Mouse (Mus musculus): ENCODE measurements around the gene Fam166b. TPM values are rescaled to one million over a fixed set of nuclear protein-coding genes. Genes with fewer than 3 reads are reported as not detected.

The Fam166b gene
- total and polyA plus RNA-seq, 3 experiments = not detected

DNA sequence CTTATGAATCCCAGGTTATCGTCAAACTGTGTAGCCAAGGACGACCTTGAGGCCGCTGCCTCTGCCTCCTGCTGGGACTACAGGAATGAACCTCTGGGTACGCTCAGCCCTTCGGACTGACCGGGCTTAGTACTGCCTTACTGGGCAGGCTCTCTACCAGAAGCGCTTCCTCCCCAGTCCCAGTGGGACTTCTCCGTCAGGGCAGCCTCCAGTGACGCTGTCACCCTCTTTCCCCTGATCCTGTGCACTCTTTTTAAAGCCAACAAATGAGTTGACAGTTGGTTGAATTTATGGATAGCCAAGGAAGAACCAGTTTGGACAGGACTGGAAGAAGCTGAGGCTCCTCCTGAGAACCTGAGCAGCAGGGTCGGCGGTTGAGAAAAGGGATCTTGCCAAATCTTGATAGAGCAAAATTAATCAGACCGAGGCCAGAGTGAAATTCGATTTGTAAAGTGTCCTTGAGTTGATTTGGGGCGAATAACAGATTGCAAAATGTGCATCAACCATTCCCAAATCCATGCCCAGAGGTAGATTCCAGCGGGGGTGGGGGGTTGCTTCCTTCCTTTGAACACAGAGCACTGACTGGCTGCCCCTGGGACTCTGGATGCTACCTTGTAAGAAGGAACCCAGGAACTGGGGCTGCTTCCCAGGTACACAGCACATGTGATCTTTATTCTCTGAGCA lies 9.8 kb downstream of the Fam166b start:
- H3K36me3 ChIP-seq (replicated peaks in 1 of 2; ENCODE audit: control insufficient read depth in 1 of 2, insufficient read depth in 1 of 2, low read length in 1 of 2) = no peaks in the 10 kb centered on the region
- dilution Hi-C loops (cut with MboI; ENCODE audit: extremely low pct_ligation_motif_present, extremely low pct_unique_long_range_greater_than_20kb, low sequenced_read_pairs) (no loop called here), in situ Hi-C loops (cut with MboI; ENCODE audit: low pct_ligation_motif_present, low pct_unique_long_range_greater_than_20kb, low sequenced_read_pairs) (loop anchor here (25.0 kb wide), 1 partner anchor 332 kb away; no protein-coding TSS in a partner anchor)
- no peak overlapping the region for H3K9ac ChIP-seq (ENCODE audit: insufficient read depth, low read depth)
- H3K4me2 ChIP-seq (ENCODE audit: insufficient read depth, low read depth, poor library complexity, severe bottlenecking) = no peak overlapping the region
- no peak overlapping the region for H3K27ac ChIP-seq (ENCODE audit: insufficient read depth, low read depth)
- DNase-seq (ENCODE audit: extremely low read depth) = no peak
- H3K27me3 ChIP-seq (replicated peaks) = peaks cover 32% of the 10 kb centered on the region
- H3K4me1 ChIP-seq (ENCODE audit: control insufficient read depth in 1 of 2, insufficient read depth in 2 of 2) = peaks cover 5 to 23% of the 10 kb centered on the region in 2 experiments
- no peaks in the 10 kb centered on the region for H3K79me2 ChIP-seq (replicated peaks; ENCODE audit: control insufficient read depth, extremely low read depth, insufficient read depth, poor library complexity, severe bottlenecking)
- TF ChIP-seq NRF1 (IDR thresholded peaks at IDR 0.05; ENCODE audit: low read depth, low read length) (no peak), GABPA (IDR thresholded peaks at IDR 0.05; ENCODE audit: insufficient replicate concordance, low read depth, low read length) (no peak), SMC3 (IDR thresholded peaks at IDR 0.05; ENCODE audit: low read depth, low read length) (no peak), JUN (IDR thresholded peaks at IDR 0.05; ENCODE audit: insufficient read depth, low read depth, low read length) (no peak), CHD1 (IDR thresholded peaks at IDR 0.05; ENCODE audit: low read depth, low read length) (no peak), ZKSCAN1 (IDR thresholded peaks at IDR 0.05; ENCODE audit: borderline replicate concordance, low read depth, low read length) (no peak), CHD2 (IDR thresholded peaks at IDR 0.05; ENCODE audit: low read length) (no peak), MAFK (IDR thresholded peaks at IDR 0.05; ENCODE audit: insufficient replicate concordance, low read length) (no peak), PAX5 (IDR thresholded peaks at IDR 0.05; ENCODE audit: low read length) (no peak), ZC3H11A (IDR thresholded peaks at IDR 0.05; ENCODE audit: low read depth, low read length) (no peak), JUND (conservative IDR thresholded peaks at IDR 0.05; ENCODE audit: low read depth, low read length) (no peak), ETS1 (conservative IDR thresholded peaks at IDR 0.05; ENCODE audit: low read depth, low read length) (no peak), MYC (IDR thresholded peaks at IDR 0.05; ENCODE audit: low read depth, low read length) (no peak), MEF2A (IDR thresholded peaks at IDR 0.05; ENCODE audit: borderline replicate concordance, low read depth, low read length) (no peak)
- H3K9me3 ChIP-seq (replicated peaks; ENCODE audit: low read length) = no peaks in the 10 kb centered on the region
- H3K4me3 ChIP-seq (replicated peaks in 1 of 3; ENCODE audit: low read depth in 2 of 3, low read length in 2 of 3, poor library complexity in 1 of 3) = no peak overlapping the region

DNA sequence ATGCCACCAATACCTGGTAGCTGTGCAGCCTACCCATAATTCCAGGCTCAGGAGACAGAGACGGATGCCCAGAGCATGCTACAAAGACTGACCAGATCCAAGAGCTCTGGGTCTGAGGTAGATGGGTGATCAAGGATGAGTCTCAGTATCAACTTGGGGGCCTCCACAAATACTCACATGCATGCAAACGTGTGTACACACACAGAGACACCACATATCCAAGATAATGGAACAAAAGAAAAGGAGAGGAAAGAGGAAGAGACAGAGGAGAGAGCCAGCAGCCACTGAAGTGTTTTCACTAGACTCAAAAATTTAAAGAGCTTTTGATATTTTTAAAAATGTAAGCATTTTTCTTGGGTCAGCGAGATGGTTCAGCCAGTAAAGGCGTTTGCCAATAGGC lies 10.5 kb downstream of the Fam166b start:
- Histone ChIP-seq H3K79me2 (replicated peaks; ENCODE audit: control insufficient read depth, extremely low read depth, insufficient read depth, poor library complexity, severe bottlenecking) (no peaks in the 10 kb centered on the region), H3K36me3 (replicated peaks in 1 of 2; ENCODE audit: control insufficient read depth in 1 of 2, insufficient read depth in 1 of 2, low read length in 1 of 2) (no peaks in the 10 kb centered on the region), H3K4me1 (ENCODE audit: control insufficient read depth in 1 of 2, insufficient read depth in 2 of 2) (peaks cover 5 to 23% of the 10 kb centered on the region in 2 experiments), H3K27me3 (replicated peaks) (peaks cover 27% of the 10 kb centered on the region), H3K9ac (ENCODE audit: insufficient read depth, low read depth) (no peak overlapping the region), H3K27ac (ENCODE audit: insufficient read depth, low read depth) (no peak overlapping the region), H3K4me2 (ENCODE audit: insufficient read depth, low read depth, poor library complexity, severe bottlenecking) (no peak overlapping the region), H3K4me3 (replicated peaks in 1 of 3; ENCODE audit: low read depth in 2 of 3, low read length in 2 of 3, poor library complexity in 1 of 3) (no peak overlapping the region), H3K9me3 (replicated peaks; ENCODE audit: low read length) (no peaks in the 10 kb centered on the region)
- no peak for TF ChIP-seq E2F4 (IDR thresholded peaks at IDR 0.05; ENCODE audit: insufficient replicate concordance, low read depth, low read length)
- no peak for TF ChIP-seq SIN3A (IDR thresholded peaks at IDR 0.05; ENCODE audit: low read length)
- no peak for TF ChIP-seq NELFE (IDR thresholded peaks at IDR 0.05; ENCODE audit: low read depth, low read length)
- TF ChIP-seq IRF4 (IDR thresholded peaks at IDR 0.05; ENCODE audit: low read depth, low read length) = no peak
- no peak for TF ChIP-seq RCOR1 (conservative IDR thresholded peaks at IDR 0.05; ENCODE audit: low read depth, low read length)
- no peak for TF ChIP-seq CHD2 (IDR thresholded peaks at IDR 0.05; ENCODE audit: low read length)
- no peak for TF ChIP-seq USF2 (conservative IDR thresholded peaks at IDR 0.05; ENCODE audit: low read depth, low read length)
- no peak for TF ChIP-seq ZC3H11A (IDR thresholded peaks at IDR 0.05; ENCODE audit: low read depth, low read length)
- no peak for TF ChIP-seq NRF1 (IDR thresholded peaks at IDR 0.05; ENCODE audit: low read depth, low read length)
- TF ChIP-seq JUN (IDR thresholded peaks at IDR 0.05; ENCODE audit: insufficient read depth, low read depth, low read length) = no peak
- no peak for TF ChIP-seq MEF2A (IDR thresholded peaks at IDR 0.05; ENCODE audit: borderline replicate concordance, low read depth, low read length)
- TF ChIP-seq MAFK (IDR thresholded peaks at IDR 0.05; ENCODE audit: insufficient replicate concordance, low read length) = no peak
- TF ChIP-seq POLR2A (IDR thresholded peaks at IDR 0.05; ENCODE audit: low read depth, low read length) = no peak
- no peak for TF ChIP-seq MAZ (IDR thresholded peaks at IDR 0.05; ENCODE audit: low read depth, low read length)
- TF ChIP-seq RAD21 (IDR thresholded peaks at IDR 0.05; ENCODE audit: low read depth, low read length) = no peak
- no peak for TF ChIP-seq TCF12 (IDR thresholded peaks at IDR 0.05; ENCODE audit: low read depth, low read length)
- no peak for TF ChIP-seq USF1 (IDR thresholded peaks at IDR 0.05; ENCODE audit: low read depth, low read length)
- no peak for TF ChIP-seq CTCF (conservative IDR thresholded peaks at IDR 0.05 in 1 of 2, IDR thresholded peaks at IDR 0.05 in 1 of 2; ENCODE audit: low read depth in 2 of 2, low read length in 2 of 2)
- no peak for TF ChIP-seq UBTF (IDR thresholded peaks at IDR 0.05; ENCODE audit: low read depth, low read length)
- in situ Hi-C loops (cut with MboI; ENCODE audit: low pct_ligation_motif_present, low pct_unique_long_range_greater_than_20kb, low sequenced_read_pairs) = loop anchor here (25.0 kb wide), 1 partner anchor 331 kb away; no protein-coding TSS in a partner anchor
- no peak for DNase-seq (ENCODE audit: extremely low read depth)
- dilution Hi-C loops (cut with MboI; ENCODE audit: extremely low pct_ligation_motif_present, extremely low pct_unique_long_range_greater_than_20kb, low sequenced_read_pairs) = no loop called here
